Mouse (Mus musculus) midbrain, embryonic 16.5 days (tissue): Measurements from ENCODE around the gene Rbm15. TPM values are rescaled to one million over a fixed set of nuclear protein-coding genes. Genes with fewer than 3 reads are reported as not detected.

ENCODE experiments used
- ATAC-seq: fragments of 200-750 bp; cut with Nextera tagmentation; 2 replicates; pipeline ENCODE4 v1.8.0; 2017; ENCODE audit warnings: moderate TSS enrichment
- H3K27ac ChIP-seq: fragments of 300-500 bp; sonication (generic); 2 replicates; pipeline ENCODE4 v1.5.1; 2014; ENCODE audit warnings: mild to moderate bottlenecking, low read length, mixed read lengths
- H3K27me3 ChIP-seq: fragments of 300-500 bp; sonication (generic); 2 replicates; pipeline ENCODE4 v1.6.1; 2014; ENCODE audit warnings: low read depth, low read length, mixed read lengths; ENCODE audit not compliant: control insufficient read depth, insufficient read depth
- H3K36me3 ChIP-seq: fragments of 300-500 bp; sonication (generic); 2 replicates; pipeline ENCODE4 v1.6.1; 2014; ENCODE audit warnings: mild to moderate bottlenecking, low read length, moderate library complexity, mixed read lengths; ENCODE audit not compliant: control insufficient read depth, insufficient read depth
- H3K4me1 ChIP-seq: fragments of 300-500 bp; sonication (generic); 2 replicates; pipeline ENCODE4 v1.6.1; 2014; ENCODE audit warnings: mild to moderate bottlenecking, low read length, mixed read lengths; ENCODE audit not compliant: control insufficient read depth, insufficient read depth
- H3K4me2 ChIP-seq: fragments of 300-500 bp; sonication (generic); 2 replicates; pipeline ENCODE4 v1.6.1; 2014; ENCODE audit warnings: mild to moderate bottlenecking, low read length, mixed read lengths
- H3K4me3 ChIP-seq: fragments of 300-500 bp; sonication (generic); 2 replicates; pipeline ENCODE4 v1.5.1; 2014; ENCODE audit warnings: low read depth, mild to moderate bottlenecking, low read length, moderate library complexity, mixed read lengths
- H3K9ac ChIP-seq: fragments of 300-500 bp; sonication (generic); 2 replicates; pipeline ENCODE4 v1.6.1; 2014; ENCODE audit warnings: low read depth, low read length, mixed read lengths
- H3K9me3 ChIP-seq: fragments of 300-500 bp; sonication (generic); replicated peaks from 2 replicates; pipeline ENCODE4 v1.6.1; 2014; ENCODE audit warnings: mild to moderate bottlenecking, low read length, mixed read lengths; ENCODE audit not compliant: control insufficient read depth, poor library complexity, severe bottlenecking
- WGBS: fragments of 180-500 bp; shearing (Covaris S2); extraction: QIAGEN DNeasy Blood & Tissue Kit; methylation state at CpG from one replicate; pipeline ENCODE4 v1.1.7; 2014; 5-methylcytosine and 5-hydroxymethylcytosine counted together
- polyA plus RNA-seq: library from polyadenylated mRNA; unstranded; fragments of >200 nt; fragmentation: Nextera tagmentation; extraction: Ambion mirVana; gene quantifications from 2 replicates; pipeline ENCODE4 v1.2.1, GENCODE M21; 2015

The Rbm15 gene
- polyA plus RNA-seq, 1 experiment from 2014 or later = 5.7 TPM

DNA sequence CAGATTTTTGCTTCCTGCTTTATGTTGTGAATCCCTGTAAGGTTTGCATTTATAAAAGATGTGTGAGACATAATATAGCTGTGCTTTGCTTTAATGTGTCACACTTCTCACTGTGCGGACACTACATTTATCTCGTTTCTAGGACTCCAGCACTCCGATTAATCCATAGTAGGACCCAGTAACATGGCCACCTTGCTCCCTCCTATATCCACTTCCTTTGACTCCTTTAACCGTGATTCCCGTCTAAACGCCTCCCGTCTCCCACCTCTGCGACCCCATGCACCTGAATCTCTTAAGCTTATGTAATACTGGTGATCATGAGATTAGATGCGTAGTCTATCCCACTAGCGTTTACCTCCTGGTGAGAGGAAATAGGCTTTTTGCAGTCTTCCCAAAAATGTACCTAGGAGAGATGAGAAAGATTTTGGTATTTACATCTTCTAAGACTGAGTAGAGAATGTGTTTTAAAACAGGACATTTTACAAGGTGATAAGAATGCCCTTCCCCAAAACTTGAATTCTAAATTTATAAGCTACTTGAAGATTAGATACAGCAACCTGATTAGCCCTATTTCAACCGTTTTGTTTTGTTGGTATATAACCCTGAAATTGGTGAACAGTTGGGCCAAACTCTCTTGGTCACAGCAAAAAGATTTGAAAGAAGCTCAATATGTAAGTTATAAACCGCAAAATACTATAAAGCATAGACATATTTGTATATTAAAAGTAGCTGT, 895 bp upstream of the Rbm15 start:
- WGBS = 11% methylated on average over 12 of the region's 12 CpGs
- H3K9ac ChIP-seq = peak overlapping the region; percentile 83

DNA sequence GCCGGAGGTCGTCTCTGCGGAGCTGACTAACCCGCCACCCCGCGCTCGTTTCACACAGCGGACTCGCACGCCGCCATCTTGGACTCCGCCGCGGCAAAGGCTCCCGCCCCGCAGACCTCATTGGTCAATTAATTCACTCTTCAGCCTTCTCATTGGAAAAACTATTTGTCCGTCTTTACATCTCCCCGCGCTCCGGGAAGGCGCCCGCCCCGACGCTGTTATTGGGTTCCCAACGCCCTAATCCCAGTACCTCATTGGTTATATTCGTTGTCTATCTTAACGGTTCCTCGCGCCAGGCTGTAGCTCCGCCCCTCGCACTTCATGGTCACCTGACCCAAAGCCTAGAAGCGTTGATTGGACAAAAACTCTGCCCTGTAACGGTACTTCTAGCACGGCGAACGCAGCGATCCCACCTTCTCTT, 503 bp downstream of the Rbm15 start:
- Histone ChIP-seq H3K4me2 (peak overlapping the region; percentile 92; the same call in 1 of the 2 replicates), H3K4me1 (peaks cover 35% of the 10 kb centered on the region), H3K4me3 (peak overlapping the region; percentile 92), H3K9ac (peak overlapping the region; percentile 84), H3K27me3 (no peaks in the 10 kb centered on the region), H3K27ac (peak overlapping the region; percentile 90), H3K36me3 (0 out of 2 replicates have a peak, but pooled peaks cover 3% of the 10 kb centered on the region), H3K9me3 (no peaks in the 10 kb centered on the region)
- WGBS = 0% methylated on average over 37 of the region's 37 CpGs
- peak; percentile 98 for ATAC-seq

More for the DNA sequence above, 895 bp upstream of the Rbm15 start:
- Histone ChIP-seq H3K27ac (peak overlapping the region; percentile 90), H3K4me1 (peaks cover 29% of the 10 kb centered on the region), H3K27me3 (no peaks in the 10 kb centered on the region), H3K36me3 (0 out of 2 replicates have a peak, but pooled peaks cover 3% of the 10 kb centered on the region), H3K4me3 (peak overlapping the region; percentile 70), H3K4me2 (peak overlapping the region; percentile 81), H3K9me3 (no peaks in the 10 kb centered on the region)
- ATAC-seq = no peak

DNA sequence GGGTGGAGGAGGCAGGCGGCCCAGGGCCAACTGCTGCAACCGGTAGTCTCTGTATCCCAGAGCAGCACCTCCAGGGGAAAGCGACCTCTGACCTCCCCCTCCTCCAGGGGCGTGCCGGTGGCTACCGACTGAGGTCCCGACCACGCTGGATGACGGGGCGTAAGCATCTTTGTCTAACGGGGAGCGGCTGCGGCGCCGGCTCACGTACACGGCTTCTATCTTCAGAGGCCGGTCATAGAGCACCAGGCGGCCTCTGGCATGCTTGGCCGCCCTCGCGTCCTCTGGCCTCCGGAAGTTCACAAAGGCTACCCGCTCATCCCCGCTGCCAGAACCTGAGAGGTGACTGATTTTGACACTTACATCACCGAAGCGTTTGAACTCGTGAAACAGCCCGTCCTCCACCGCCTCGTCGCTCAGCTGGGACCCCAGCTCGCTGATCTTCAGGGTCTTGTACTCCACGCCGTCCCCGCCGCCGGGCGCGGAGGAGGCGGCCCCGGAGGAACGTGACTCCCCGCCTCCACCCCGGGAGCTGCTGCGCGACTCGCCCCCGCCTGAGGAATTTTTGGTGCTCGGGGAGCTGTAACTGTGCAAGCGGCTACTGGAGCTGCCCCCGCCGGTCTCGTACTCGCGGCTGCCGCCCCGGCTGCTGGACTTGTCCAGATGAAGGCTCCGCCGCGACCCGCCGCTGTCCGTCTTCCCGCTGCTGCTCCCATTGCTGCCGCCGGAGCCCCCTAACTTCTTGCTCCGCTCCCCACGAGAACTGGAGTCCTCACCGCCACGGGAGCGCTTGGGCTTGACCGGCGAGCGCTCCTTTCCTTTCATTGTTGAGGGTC, 1.1 kb downstream of the Rbm15 start:
- Histone ChIP-seq H3K4me3 (peak overlapping the region; percentile 92), H3K9me3 (no peaks in the 10 kb centered on the region), H3K27ac (peak overlapping the region; percentile 90), H3K9ac (peak overlapping the region; percentile 84), H3K27me3 (no peaks in the 10 kb centered on the region), H3K4me2 (peak overlapping the region; percentile 92), H3K4me1 (peaks cover 37% of the 10 kb centered on the region), H3K36me3 (0 out of 2 replicates have a peak, but pooled peaks cover 3% of the 10 kb centered on the region)
- WGBS = under 1% methylated on average over 68 of the region's 75 CpGs
- peak; percentile 1 for ATAC-seq

DNA sequence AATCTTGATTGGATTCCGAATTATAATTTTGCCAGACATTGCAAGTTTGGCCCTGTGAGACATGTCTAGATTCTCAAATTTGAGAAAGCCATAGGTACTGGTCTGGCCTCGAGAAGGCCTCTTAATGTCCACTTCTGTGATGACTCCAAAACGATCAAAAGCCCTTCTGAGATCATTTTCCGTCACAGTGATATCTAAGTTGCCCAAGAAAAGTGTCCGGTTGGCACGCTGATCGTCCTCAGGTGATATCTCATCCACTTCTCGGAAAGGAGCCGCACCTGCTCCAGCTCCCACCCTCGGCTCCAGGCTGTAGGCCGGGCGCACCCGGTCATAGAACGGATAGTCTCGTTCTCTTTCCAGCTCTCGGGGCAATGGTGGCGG, 1.7 kb downstream of the Rbm15 start:
- no peak for ATAC-seq
- H3K9ac ChIP-seq = peak overlapping the region; percentile 84
- peak overlapping the region; percentile 92 for H3K4me3 ChIP-seq
- peaks cover 37% of the 10 kb centered on the region for H3K4me1 ChIP-seq
- peak overlapping the region; percentile 90; the same call in 1 of the 2 replicates for H3K27ac ChIP-seq
- H3K36me3 ChIP-seq = 0 out of 2 replicates have a peak, but pooled peaks cover 3% of the 10 kb centered on the region
- no peaks in the 10 kb centered on the region for H3K9me3 ChIP-seq
- 19% methylated on average over 17 of the region's 17 CpGs for WGBS
- H3K27me3 ChIP-seq = no peaks in the 10 kb centered on the region
- H3K4me2 ChIP-seq = peak overlapping the region; percentile 92

DNA sequence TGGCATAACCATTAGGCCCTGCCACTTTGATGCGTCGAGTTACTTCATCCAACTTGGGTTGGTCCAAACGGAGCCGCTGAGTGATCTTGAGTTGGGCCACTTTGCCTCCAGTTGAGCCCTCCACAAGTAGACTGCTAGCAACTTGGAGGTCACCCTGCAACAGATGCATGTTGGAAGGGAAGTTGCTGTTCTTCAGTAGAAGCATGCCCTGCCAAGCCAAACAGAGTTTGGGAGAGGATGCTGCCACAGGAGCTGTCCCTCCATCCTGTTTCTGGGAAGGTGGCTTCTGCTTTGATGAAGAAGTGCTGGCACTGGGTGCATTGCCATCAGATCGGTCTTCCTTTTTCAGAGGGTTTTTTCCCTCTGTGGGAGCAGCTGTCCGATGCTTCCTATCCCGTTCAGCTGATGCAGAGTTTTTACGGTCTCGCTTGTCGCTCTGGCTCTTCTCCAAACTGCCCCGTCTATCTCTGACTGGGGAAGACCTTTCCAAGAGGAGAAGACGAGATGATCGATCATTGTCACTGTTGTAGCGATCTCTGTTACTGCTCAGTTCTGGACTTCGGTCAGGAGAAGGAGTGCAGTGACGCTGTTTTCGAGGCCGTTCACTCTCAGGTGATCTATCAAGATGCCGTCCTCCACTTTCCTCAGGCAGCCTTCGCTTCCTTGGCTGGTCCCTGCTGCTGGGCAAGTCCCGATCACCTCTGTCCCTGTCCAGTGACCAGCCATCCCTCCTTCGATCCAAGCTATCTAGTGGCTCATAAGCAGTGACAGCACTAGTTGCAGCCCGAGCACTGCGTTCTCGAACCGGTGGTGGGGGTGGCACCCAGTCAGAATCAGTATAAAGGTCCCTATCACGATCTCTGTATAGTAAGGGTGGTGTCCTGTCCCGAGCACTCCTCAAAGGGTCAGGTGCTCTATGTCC, 2.7 kb downstream of the Rbm15 start:
- Histone ChIP-seq H3K9me3 (no peaks in the 10 kb centered on the region), H3K4me1 (peaks cover 40% of the 10 kb centered on the region), H3K36me3 (0 out of 2 replicates have a peak, but pooled peaks cover 3% of the 10 kb centered on the region), H3K4me3 (peak overlapping the region; percentile 92), H3K27me3 (no peaks in the 10 kb centered on the region), H3K4me2 (peak overlapping the region; percentile 92), H3K27ac (no peak overlapping the region), H3K9ac (peak overlapping the region; percentile 84; the same call in 1 of the 2 replicates)
- 82% methylated on average over 28 of the region's 28 CpGs for WGBS
- no peak for ATAC-seq

DNA sequence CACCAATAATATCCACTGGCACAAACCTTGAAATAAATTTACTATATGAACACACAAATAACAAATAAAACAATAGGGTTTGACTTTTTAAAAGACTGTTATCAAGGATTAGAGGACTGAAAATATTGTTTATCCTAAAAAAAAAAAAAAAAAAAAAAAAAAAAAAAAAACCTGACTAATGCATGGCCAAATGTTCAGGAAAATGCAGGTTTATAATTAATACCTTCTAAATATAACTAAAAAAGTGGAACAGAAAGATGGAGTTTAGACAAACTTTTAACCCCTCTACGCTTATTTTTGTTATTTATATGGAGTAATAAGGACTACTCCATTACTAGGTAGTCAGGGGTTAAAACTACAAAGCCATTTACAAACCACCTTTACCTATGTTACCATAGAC, 7.0 kb downstream of the Rbm15 start:
- no peak for ATAC-seq

DNA sequence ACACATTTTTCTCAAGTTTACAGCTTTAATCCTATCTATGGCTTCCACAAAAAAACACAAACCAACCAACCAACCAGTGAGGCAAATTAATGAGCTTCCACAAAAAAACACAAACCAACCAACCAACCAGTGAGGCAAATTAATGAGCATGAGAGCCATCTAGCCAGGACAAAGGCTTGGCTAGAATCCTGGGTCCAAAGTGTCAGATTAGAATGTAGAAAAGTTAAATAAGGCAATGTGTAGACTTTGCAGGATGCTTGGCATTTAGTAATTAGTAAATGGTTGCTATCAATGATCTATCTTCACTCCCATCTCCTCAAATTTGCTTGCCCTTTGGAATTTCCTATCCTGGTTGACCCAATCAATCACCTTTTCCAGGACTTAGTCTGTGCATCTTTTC, 11.7 kb downstream of the Rbm15 start:
- no peak overlapping the region for H3K27ac ChIP-seq
- peaks cover 27% of the 10 kb centered on the region for H3K4me1 ChIP-seq
- no peak overlapping the region for H3K9ac ChIP-seq
- no peak overlapping the region for H3K4me2 ChIP-seq
- no peak for ATAC-seq
- no peaks in the 10 kb centered on the region for H3K27me3 ChIP-seq
- H3K4me3 ChIP-seq = no peak overlapping the region
- H3K36me3 ChIP-seq = no peaks in the 10 kb centered on the region
- H3K9me3 ChIP-seq = no peaks in the 10 kb centered on the region

More for the DNA sequence above, 7.0 kb downstream of the Rbm15 start:
- Histone ChIP-seq H3K9me3 (no peaks in the 10 kb centered on the region), H3K4me1 (peaks cover 41% of the 10 kb centered on the region), H3K4me2 (no peak overlapping the region), H3K27me3 (no peaks in the 10 kb centered on the region), H3K9ac (no peak overlapping the region), H3K36me3 (0 out of 2 replicates have a peak, but pooled peaks cover 3% of the 10 kb centered on the region), H3K4me3 (no peak overlapping the region), H3K27ac (no peak overlapping the region)
- 97% methylated on average over 1 of the region's 1 CpGs for WGBS

DNA sequence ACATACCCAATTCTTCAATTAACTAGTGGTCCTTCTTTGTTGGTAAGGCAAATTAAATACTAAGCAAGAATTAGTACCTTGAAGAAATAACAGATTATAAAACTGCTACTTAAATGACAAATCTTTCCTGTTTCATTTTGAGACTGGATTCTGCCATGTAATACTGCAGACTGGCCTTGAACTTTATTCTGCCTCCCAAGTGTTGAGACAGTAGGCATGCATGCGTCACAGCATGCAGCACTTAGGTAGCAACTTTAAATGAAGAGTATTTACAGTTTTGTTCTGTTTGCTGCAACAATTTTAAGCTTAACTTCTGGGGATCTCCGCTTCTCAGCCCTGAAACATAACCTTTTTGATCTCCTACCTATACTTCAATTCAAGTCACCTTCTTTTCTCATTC, 12.3 kb downstream of the Rbm15 start:
- Histone ChIP-seq H3K4me1 (peaks cover 27% of the 10 kb centered on the region), H3K9me3 (no peaks in the 10 kb centered on the region), H3K27me3 (no peaks in the 10 kb centered on the region), H3K4me2 (no peak overlapping the region), H3K27ac (no peak overlapping the region), H3K4me3 (no peak overlapping the region), H3K36me3 (no peaks in the 10 kb centered on the region), H3K9ac (no peak overlapping the region)
- ATAC-seq = no peak
- WGBS = 92% methylated on average over 2 of the region's 2 CpGs
